Mouse (Mus musculus): ENCODE results near the gene Phip. TPM values are rescaled to one million over a fixed set of nuclear protein-coding genes. Genes with fewer than 3 reads are reported as not detected.

Phip gene
- 20.6 and 22.6 TPM in 2 replicates for polyA plus RNA-seq (2015; fragmentation: Nextera tagmentation; extraction: Ambion mirVana)

DNA sequence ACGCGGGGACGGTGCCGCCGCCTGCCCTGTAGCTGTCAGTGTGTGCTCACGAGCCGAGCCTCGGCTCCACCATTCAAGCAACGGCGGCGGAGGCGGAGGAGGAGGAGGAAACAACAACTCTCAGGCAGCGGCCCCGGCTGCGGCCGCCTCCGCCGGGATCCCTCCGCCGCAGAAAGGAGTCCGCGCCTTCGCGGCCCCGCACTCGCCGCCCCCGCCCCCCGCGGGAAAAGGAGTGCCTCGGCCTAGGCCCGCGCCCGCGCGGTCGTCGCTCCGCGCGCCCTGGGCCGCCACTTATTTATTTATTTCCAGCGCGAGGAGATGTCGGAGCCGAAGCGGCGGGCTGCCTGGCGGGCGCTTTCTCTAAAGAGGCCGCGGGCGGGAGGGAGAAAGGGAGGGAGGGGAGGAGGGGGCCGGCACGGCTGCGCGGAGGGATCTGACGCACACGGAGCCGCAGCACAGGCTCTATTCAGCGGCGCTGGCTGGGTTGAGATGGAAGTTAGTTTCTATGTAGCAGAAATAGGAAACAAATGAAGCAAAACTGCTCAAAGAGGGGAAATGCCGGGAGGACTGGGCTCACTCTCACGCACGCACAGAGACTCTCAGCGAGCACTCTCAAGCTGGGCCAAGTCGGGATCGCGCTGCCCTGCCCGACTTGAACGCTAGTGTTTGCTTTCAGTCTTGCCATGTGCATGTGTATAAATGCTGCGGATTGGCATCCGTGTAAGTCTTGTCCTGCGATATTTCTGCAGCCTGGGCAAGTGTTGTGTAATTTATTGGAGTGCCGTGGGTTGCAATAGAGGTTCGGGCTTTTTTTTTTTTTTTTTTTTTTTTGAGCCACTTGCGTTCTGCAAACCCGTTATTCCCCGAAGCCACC is at the start of gene Phip:
TSS of gene Phip (minus strand) at position 175 of the 874 bp plus-strand sequence.
- peak; percentile 86 for ATAC-seq (ENCODE audit: insufficient read depth)
- H3K27me3 ChIP-seq: no peaks in the 10 kb centered on the region
- H3K9me3 ChIP-seq (replicated peaks): no peaks in the 10 kb centered on the region
- H3K4me1 ChIP-seq (replicated peaks): peaks cover 17% of the 10 kb centered on the region
- peaks cover 4% of the 10 kb centered on the region; the same call in 1 of the 2 replicates for H3K36me3 ChIP-seq (replicated peaks)
- H3K27ac ChIP-seq (replicated peaks): peak within 1 kb of the TSS; percentile 98
- H3K4me3 ChIP-seq (replicated peaks): peak within 1 kb of the TSS; percentile 96
- under 1% methylated on average over 74 of the region's 79 CpGs for WGBS (ENCODE audit: insufficient replicate concordance)
- H3K4me2 ChIP-seq: peak within 1 kb of the TSS; percentile 82
- H3K9ac ChIP-seq: peak within 1 kb of the TSS; percentile 96

- H3K4me3 ChIP-seq (replicated peaks): no peak overlapping the region
Measured at GRCm38 (mm10) chr9:83023724-83024123, 48.4 kb upstream of the Phip start.

DNA sequence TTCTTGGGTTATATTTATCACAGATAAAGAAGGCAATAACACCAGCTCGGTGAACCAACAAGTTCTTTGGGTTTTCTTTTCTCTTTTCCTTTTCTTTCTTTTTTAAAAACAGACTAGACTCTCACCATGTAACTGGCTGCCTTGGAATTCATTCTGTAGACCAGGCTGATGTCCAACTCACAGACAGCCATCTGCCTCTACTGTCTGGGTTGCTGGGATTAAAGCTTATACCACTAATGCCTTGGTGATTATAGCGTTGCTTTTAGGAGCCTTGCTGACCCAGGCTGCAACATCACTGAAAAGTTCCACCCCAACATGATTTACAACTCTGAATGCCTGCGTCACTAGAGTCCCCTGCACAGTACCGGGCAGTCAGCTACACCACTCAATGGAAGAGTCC is 39.2 kb upstream of the Phip start:
- no peak overlapping the region for H3K27ac ChIP-seq (replicated peaks)
- H3K4me2 ChIP-seq: no peak overlapping the region
- H3K36me3 ChIP-seq (replicated peaks): no peaks in the 10 kb centered on the region
- H3K4me1 ChIP-seq (replicated peaks): no peaks in the 10 kb centered on the region
- no peaks in the 10 kb centered on the region for H3K27me3 ChIP-seq
- no peaks in the 10 kb centered on the region for H3K9me3 ChIP-seq (replicated peaks)
- H3K4me3 ChIP-seq (replicated peaks): no peak overlapping the region
- no peak overlapping the region for H3K9ac ChIP-seq
- no peak for ATAC-seq (ENCODE audit: insufficient read depth)
- 60% methylated on average over 4 of the region's 4 CpGs for WGBS (ENCODE audit: insufficient replicate concordance)

More at GRCm38 (mm10) chr9:83023724-83024123, 48.4 kb upstream of the Phip start:
- H3K4me2 ChIP-seq: no peak overlapping the region
- no peaks in the 10 kb centered on the region for H3K27me3 ChIP-seq
- no peaks in the 10 kb centered on the region for H3K9me3 ChIP-seq (replicated peaks)
- 53% methylated on average over 6 of the region's 6 CpGs for WGBS (ENCODE audit: insufficient replicate concordance)
- H3K36me3 ChIP-seq (replicated peaks): no peaks in the 10 kb centered on the region
- ATAC-seq (ENCODE audit: insufficient read depth): no peak
- no peaks in the 10 kb centered on the region for H3K4me1 ChIP-seq (replicated peaks)
- H3K27ac ChIP-seq (replicated peaks): no peak overlapping the region
- no peak overlapping the region for H3K9ac ChIP-seq

GRCm38 (mm10) chr9:83008306-83008705 is 33.0 kb upstream of the Phip start:
- Histone ChIP-seq H3K9ac (no peak overlapping the region), H3K36me3 (replicated peaks) (no peaks in the 10 kb centered on the region), H3K9me3 (replicated peaks) (no peaks in the 10 kb centered on the region), H3K27me3 (no peaks in the 10 kb centered on the region), H3K4me2 (no peak overlapping the region), H3K4me1 (replicated peaks) (no peaks in the 10 kb centered on the region), H3K27ac (replicated peaks) (no peak overlapping the region), H3K4me3 (replicated peaks) (no peak overlapping the region)
- 73% methylated on average over 1 of the region's 1 CpGs for WGBS (ENCODE audit: insufficient replicate concordance)
- no peak for ATAC-seq (ENCODE audit: insufficient read depth)

DNA sequence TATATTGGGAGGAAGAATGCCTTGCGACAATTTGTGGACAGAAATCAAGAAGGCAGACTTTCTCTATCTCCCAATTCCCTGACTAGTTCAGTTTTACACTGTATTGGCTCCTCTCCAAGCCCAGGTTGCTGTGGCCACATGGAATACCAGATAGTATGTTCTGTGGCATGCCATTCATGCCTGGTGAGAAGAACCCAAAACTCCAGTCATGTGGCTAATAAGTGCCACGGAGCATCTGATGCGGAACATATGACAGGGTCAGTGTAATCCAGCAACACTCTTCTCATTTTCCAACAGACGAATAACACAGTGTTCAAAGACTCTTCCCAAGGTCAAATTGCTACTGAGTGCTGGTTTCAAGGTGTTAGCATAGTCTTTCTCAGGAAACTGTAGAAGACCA is 26.0 kb upstream of the Phip start:
- ATAC-seq (ENCODE audit: insufficient read depth): no peak

DNA sequence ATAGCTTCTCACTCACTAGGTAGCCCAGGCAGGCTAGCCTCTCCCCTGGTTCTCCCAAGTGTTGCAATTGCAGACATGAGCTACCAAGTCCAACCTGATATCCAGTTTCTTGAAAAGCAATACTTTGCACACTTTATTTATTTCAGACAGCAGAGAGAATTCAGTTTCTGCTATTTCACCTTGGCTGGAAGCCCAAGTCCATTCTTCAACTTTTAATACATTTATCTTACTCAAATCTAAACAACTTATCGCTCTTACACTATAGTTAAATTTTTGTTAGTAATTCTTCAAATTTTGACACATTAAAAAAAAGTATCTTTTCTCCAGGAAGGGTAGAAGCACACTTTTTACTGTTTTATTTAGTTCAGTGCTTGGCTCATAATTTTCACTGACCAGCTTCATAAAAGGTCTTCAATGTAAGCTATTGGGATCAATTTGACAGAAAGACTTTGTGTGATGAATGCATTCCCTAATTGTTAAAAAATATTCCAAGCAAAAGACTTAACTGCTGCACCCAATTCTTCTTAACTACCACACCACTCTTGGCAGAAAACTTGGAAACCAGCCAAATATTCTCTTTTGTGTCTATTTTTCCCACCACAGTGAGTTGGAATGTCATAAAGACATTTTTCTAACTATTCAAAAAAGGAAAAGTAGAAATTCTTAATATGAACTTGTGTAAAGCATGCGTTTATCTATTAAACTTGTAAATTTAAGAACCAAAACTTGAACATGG is 22.6 kb upstream of the Phip start:
- H3K9me3 ChIP-seq (replicated peaks): no peaks in the 10 kb centered on the region
- H3K4me3 ChIP-seq (replicated peaks): no peak overlapping the region
- no peaks in the 10 kb centered on the region for H3K4me1 ChIP-seq (replicated peaks)
- no peak overlapping the region for H3K4me2 ChIP-seq
- H3K27me3 ChIP-seq: no peaks in the 10 kb centered on the region
- 59% methylated on average over 2 of the region's 2 CpGs for WGBS (ENCODE audit: insufficient replicate concordance)
- H3K27ac ChIP-seq (replicated peaks): no peak overlapping the region
- no peak for ATAC-seq (ENCODE audit: insufficient read depth)
- H3K36me3 ChIP-seq (replicated peaks): no peaks in the 10 kb centered on the region
- no peak overlapping the region for H3K9ac ChIP-seq

More for the DNA sequence above, 26.0 kb upstream of the Phip start:
- no peaks in the 10 kb centered on the region for H3K4me1 ChIP-seq (replicated peaks)
- H3K27ac ChIP-seq (replicated peaks): no peak overlapping the region
- no peaks in the 10 kb centered on the region for H3K9me3 ChIP-seq (replicated peaks)
- WGBS (ENCODE audit: insufficient replicate concordance): 66% methylated on average over 4 of the region's 4 CpGs
- H3K9ac ChIP-seq: no peak overlapping the region
- no peaks in the 10 kb centered on the region for H3K27me3 ChIP-seq
- no peak overlapping the region for H3K4me3 ChIP-seq (replicated peaks)
- no peak overlapping the region for H3K4me2 ChIP-seq
- H3K36me3 ChIP-seq (replicated peaks): no peaks in the 10 kb centered on the region

- no peak for ATAC-seq (ENCODE audit: insufficient read depth)
- Histone ChIP-seq H3K4me3 (replicated peaks) (no peak overlapping the region), H3K4me1 (replicated peaks) (peaks cover 13% of the 10 kb centered on the region), H3K27ac (replicated peaks) (no peak overlapping the region), H3K9me3 (replicated peaks) (no peaks in the 10 kb centered on the region), H3K36me3 (replicated peaks) (no peaks in the 10 kb centered on the region), H3K27me3 (no peaks in the 10 kb centered on the region), H3K4me2 (peak overlapping the region; percentile 82), H3K9ac (no peak overlapping the region)
- 33% methylated on average over 5 of the region's 5 CpGs for WGBS (ENCODE audit: insufficient replicate concordance)
Measured at GRCm38 (mm10) chr9:82976936-82977335, 1.6 kb upstream of the Phip start.

GRCm38 (mm10) chr9:82976219-82976618 is 903 bp upstream of the Phip start:
- 1% methylated on average over 9 of the region's 9 CpGs for WGBS (ENCODE audit: insufficient replicate concordance)
- Histone ChIP-seq H3K27me3 (no peaks in the 10 kb centered on the region), H3K36me3 (replicated peaks) (peaks cover 3% of the 10 kb centered on the region; the same call in 1 of the 2 replicates), H3K9me3 (replicated peaks) (no peaks in the 10 kb centered on the region), H3K4me2 (peak overlapping the region; percentile 82), H3K27ac (replicated peaks) (peak overlapping the region; percentile 98), H3K4me3 (replicated peaks) (peak overlapping the region; percentile 96), H3K4me1 (replicated peaks) (peaks cover 16% of the 10 kb centered on the region), H3K9ac (peak overlapping the region; percentile 96)
- no peak for ATAC-seq (ENCODE audit: insufficient read depth)

GRCm38 (mm10) chr9:82974962-82975341 is 364 bp downstream of the Phip start:
- peak overlapping the region; percentile 96 for H3K4me3 ChIP-seq (replicated peaks)
- 1% methylated on average over 49 of the region's 61 CpGs for WGBS (ENCODE audit: insufficient replicate concordance)
- peaks cover 4% of the 10 kb centered on the region; the same call in 1 of the 2 replicates for H3K36me3 ChIP-seq (replicated peaks)
- H3K9ac ChIP-seq: peak overlapping the region; percentile 96
- no peaks in the 10 kb centered on the region for H3K9me3 ChIP-seq (replicated peaks)
- H3K27ac ChIP-seq (replicated peaks): peak overlapping the region; percentile 98
- H3K4me1 ChIP-seq (replicated peaks): peaks cover 17% of the 10 kb centered on the region
- H3K4me2 ChIP-seq: peak overlapping the region; percentile 82
- no peaks in the 10 kb centered on the region for H3K27me3 ChIP-seq
- peak; percentile 52 for ATAC-seq (ENCODE audit: insufficient read depth)

DNA sequence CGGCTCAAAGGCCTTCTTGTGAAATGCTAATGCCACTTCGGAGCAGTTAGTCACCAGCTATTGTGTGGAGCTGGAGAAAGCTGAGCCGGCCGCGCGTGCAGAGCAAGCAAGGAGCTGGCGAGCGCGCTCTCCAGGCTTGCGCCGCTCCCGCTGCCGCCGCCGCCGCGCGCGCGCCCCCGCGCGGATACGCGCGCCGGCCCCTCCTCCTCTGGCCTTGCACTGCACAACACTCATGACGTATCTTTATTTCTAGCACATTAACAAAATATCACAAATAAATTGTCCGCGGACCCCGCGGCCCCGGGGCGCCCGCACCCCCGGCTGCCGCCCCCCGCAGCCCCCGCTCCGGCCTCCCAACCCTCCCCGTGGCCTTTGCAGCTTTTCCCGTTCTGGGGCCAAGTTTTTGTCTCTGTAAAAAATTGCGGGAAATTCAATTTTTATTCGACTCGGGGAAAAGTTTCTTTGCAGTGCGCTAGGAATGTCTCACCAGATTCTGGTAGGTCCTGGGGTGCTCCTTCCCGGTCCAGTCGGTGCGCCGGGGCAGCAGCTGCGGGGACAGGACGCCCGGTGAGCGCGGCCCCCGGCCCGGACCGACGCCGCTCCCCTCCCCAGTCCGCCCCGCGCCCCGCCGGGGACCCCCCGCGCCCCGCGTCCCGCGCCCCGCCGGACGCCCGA is 992 bp downstream of the Phip start:
- H3K4me1 ChIP-seq (replicated peaks): peaks cover 17% of the 10 kb centered on the region
- H3K27ac ChIP-seq (replicated peaks): peak overlapping the region; percentile 98
- under 1% methylated on average over 75 of the region's 75 CpGs for WGBS (ENCODE audit: insufficient replicate concordance)
- peak overlapping the region; percentile 96 for H3K9ac ChIP-seq
- H3K36me3 ChIP-seq (replicated peaks): peaks cover 4% of the 10 kb centered on the region; the same call in 1 of the 2 replicates
- H3K9me3 ChIP-seq (replicated peaks): no peaks in the 10 kb centered on the region
- H3K4me2 ChIP-seq: peak overlapping the region; percentile 82
- H3K4me3 ChIP-seq (replicated peaks): peak overlapping the region; percentile 96
- peak; percentile 76 for ATAC-seq (ENCODE audit: insufficient read depth)
- no peaks in the 10 kb centered on the region for H3K27me3 ChIP-seq

Measured in liver, embryonic 15.5 days (tissue).